Mouse (Mus musculus) MEL (cell line): ENCODE results near the gene Tbx15. TPM values are rescaled to one million over a fixed set of nuclear protein-coding genes. Genes with fewer than 3 reads are reported as not detected.

ENCODE experiments used
- DNase-seq: peaks from one replicate; pipeline ENCODE4 v3.0.0; 2011; ENCODE audit warnings: low read depth, low spot score
- H3K27ac ChIP-seq: 2 replicates; pipeline ENCODE4 v1.5.1; 2012; ENCODE audit warnings: low read depth, mild to moderate bottlenecking, control low read depth, low read length, moderate library complexity; ENCODE audit not compliant: control insufficient read depth
- H3K27me3 ChIP-seq, 2 experiments: fragments of 150-350 bp in 1 of 2; sonication (generic) in 1 of 2; 2 replicates each; pipeline ENCODE4 v1.6.1; 2012; ENCODE audit warnings: low read length in 2 of 2, mild to moderate bottlenecking in 2 of 2, improper control_type of control experiment in 1 of 2, moderate library complexity in 1 of 2; ENCODE audit not compliant: insufficient read depth in 2 of 2, control insufficient read depth in 1 of 2
- H3K36me3 ChIP-seq, 2 experiments: 2 replicates each; pipeline ENCODE4 v1.6.1; 2012 to 2014; ENCODE audit warnings: low read length in 2 of 2, improper control_type of control experiment in 1 of 2, inconsistent platforms in 1 of 2, mild to moderate bottlenecking in 1 of 2; ENCODE audit not compliant: insufficient read depth in 2 of 2, control insufficient read depth in 1 of 2
- H3K4me1 ChIP-seq, 2 experiments: fragments of 150-350 bp in 1 of 2; sonication (generic) in 1 of 2; 2 replicates each; pipeline ENCODE4 v1.6.1; 2012; ENCODE audit warnings: low read length in 2 of 2, improper control_type of control experiment in 1 of 2, mild to moderate bottlenecking in 1 of 2; ENCODE audit not compliant: insufficient read depth in 2 of 2, control insufficient read depth in 1 of 2
- H3K4me3 ChIP-seq, 2 experiments: fragments of 150-350 bp in 1 of 2; sonication (generic) in 1 of 2; 2 replicates each; pipeline ENCODE4 v1.5.1; 2012; ENCODE audit warnings: low read depth in 2 of 2, low read length in 2 of 2, mild to moderate bottlenecking in 2 of 2, moderate library complexity in 2 of 2, control low read depth in 1 of 2, improper control_type of control experiment in 1 of 2; ENCODE audit not compliant: control insufficient read depth in 1 of 2, insufficient read depth in 1 of 2
- H3K79me2 ChIP-seq: 2 replicates; pipeline ENCODE4 v1.6.1; 2012; ENCODE audit warnings: mild to moderate bottlenecking, low read length, moderate library complexity; ENCODE audit not compliant: control insufficient read depth, poor library complexity, insufficient read depth
- H3K9ac ChIP-seq: 2 replicates; pipeline ENCODE4 v1.6.1; 2012; ENCODE audit warnings: low read depth, mild to moderate bottlenecking, control low read depth, low read length, moderate library complexity; ENCODE audit not compliant: control insufficient read depth, poor library complexity, severe bottlenecking
- H3K9me3 ChIP-seq: fragments of 150-350 bp; sonication (generic); replicated peaks from 2 replicates; pipeline ENCODE4 v1.6.1; 2012; ENCODE audit warnings: mild to moderate bottlenecking, low read length, improper control_type of control experiment, moderate library complexity; ENCODE audit not compliant: insufficient read depth
- EP300 ChIP-seq, 2 experiments: IDR thresholded peaks; 2 replicates each; pipeline ENCODE4 v1.6.1; 2011; ENCODE audit warnings: improper control_type of control experiment in 2 of 2, low read length in 2 of 2, low read depth in 1 of 2, mild to moderate bottlenecking in 1 of 2
- JUND ChIP-seq: IDR thresholded peaks from 2 replicates; pipeline ENCODE4 v1.6.1; 2011; ENCODE audit warnings: low read depth, mild to moderate bottlenecking, improper control_type of control experiment, low read length
- KAT2A ChIP-seq: conservative IDR thresholded peaks from 2 replicates; pipeline ENCODE4 v1.6.1; 2012; ENCODE audit warnings: low read depth, low read length, improper control_type of control experiment, inconsistent platforms
- MAFK ChIP-seq: IDR thresholded peaks from 2 replicates; pipeline ENCODE4 v1.6.1; 2011; ENCODE audit warnings: low read depth, mild to moderate bottlenecking, low read length, improper control_type of control experiment, borderline replicate concordance
- MYC ChIP-seq: IDR thresholded peaks from 2 replicates; pipeline ENCODE4 v1.6.1; 2011; ENCODE audit warnings: low read depth, mild to moderate bottlenecking, low read length, improper control_type of control experiment, moderate library complexity
- POLR2A ChIP-seq, 2 experiments: IDR thresholded peaks; 2 replicates each; pipeline ENCODE4 v1.6.1; 2011 to 2012; ENCODE audit warnings: low read length in 2 of 2, mild to moderate bottlenecking in 2 of 2, control low read depth in 1 of 2, improper control_type of control experiment in 1 of 2, low read depth in 1 of 2, moderate library complexity in 1 of 2; ENCODE audit not compliant: control insufficient read depth in 1 of 2, insufficient read depth in 1 of 2, poor library complexity in 1 of 2
- TAL1 ChIP-seq: IDR thresholded peaks from 2 replicates; pipeline ENCODE4 v1.6.1; 2012; ENCODE audit warnings: mild to moderate bottlenecking, inconsistent platforms, low read length, moderate library complexity, mixed read lengths
- TCF12 ChIP-seq: IDR thresholded peaks from 2 replicates; pipeline ENCODE4 v1.6.1; 2014; ENCODE audit warnings: low read depth, mild to moderate bottlenecking, inconsistent platforms, low read length, improper control_type of control experiment, moderate library complexity
- UBTF ChIP-seq: IDR thresholded peaks from 2 replicates; pipeline ENCODE4 v1.6.1; 2012; ENCODE audit warnings: low read depth, mild to moderate bottlenecking, inconsistent platforms, low read length, improper control_type of control experiment, moderate library complexity, borderline replicate concordance; ENCODE audit not compliant: insufficient read depth
- polyA plus RNA-seq, 2 experiments: library from polyadenylated mRNA; stranded (reverse) in 1 of 2; unstranded in 1 of 2; fragments of >175 nt in 1 of 2; fragments of >200 nt in 1 of 2; gene quantifications; 2 replicates each; pipeline versions ENCODE4 v1.2.1 to v1.2.4; 2012; ENCODE audit warnings: low replicate concordance in 2 of 2, low read depth in 1 of 2; ENCODE audit not compliant: insufficient read length in 2 of 2, insufficient read depth in 1 of 2, missing spikeins in 1 of 2
- total RNA-seq: library from RNA; depleted of rRNA; stranded (reverse); fragments of 300-350 nt; gene quantifications from 2 replicates; pipeline ENCODE4 v1.2.3, GENCODE M21; 2012

The Tbx15 gene
- total and polyA plus RNA-seq, 3 experiments: 8.9 to 13.0 TPM; not detected in 1

DNA sequence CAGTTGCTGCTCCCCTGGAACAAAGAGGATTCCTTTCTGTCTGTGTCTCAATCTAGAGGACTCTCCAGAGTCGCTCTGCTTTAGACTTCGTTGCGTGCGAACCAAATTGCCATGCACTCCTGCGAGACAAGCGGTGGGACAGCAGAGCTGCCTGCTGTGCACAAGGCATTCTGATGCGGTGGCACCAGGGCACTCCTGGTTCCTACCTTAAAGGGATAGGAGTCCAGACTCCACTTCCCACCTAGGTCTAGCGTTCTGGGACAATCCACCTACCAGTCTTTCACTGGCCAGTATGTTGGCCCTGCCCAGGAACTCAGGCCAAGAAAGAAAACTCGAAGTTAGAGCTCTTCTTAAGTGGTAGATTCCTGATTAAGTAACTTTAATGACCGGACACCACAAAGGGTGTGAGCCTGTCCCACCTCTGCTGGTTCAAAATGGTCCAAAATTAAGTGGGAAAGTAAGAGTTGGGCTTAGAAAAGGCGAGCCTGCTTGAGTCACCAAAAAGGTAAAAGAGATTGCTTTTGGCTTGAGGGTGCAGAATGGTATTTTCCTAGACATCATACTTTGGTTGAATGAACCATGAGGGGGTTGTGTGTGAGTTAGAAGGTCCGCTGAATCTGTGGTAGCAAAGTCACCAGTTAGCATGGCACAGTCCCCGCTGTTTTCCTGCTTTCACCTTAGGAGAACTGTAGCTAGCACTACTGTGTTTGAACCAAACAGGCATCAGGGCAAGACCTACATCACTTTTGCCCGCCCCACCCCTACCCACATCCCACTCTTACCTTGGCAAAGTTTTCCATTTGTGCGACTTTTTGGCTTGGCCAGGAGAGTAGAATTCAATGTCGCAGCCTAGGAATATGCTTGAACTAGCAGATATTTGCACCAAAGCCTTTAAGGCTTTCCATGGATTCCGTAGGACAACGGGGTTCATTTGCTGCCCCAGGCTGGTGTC is 4.1 kb upstream of the Tbx15 start (continued):
- no peak for TF ChIP-seq UBTF

DNA sequence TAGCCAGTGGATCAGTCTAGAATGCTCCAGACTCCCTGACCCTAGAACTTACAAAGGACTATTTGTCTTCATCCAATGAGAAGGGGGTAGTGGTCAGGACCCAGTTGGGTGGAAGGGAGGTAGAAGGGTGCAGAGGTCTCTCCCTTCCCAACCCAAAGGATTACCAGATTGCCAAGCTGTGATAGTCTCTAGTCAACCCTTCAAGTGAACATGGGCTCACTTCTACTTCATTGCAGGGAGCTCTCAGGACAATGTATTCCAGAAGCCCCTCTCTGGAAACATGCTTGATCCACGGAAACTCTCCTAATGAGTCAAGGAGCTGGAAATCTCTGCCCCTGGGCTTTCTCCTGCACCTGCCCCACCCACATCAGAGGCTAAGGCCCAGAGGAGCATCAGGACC is 1.5 kb upstream of the Tbx15 start:
- no peaks in the 10 kb centered on the region for H3K9me3 ChIP-seq
- 0 out of 4 replicates have a peak, but pooled peaks cover 0 to 2% of the 10 kb centered on the region in 2 experiments for H3K4me1 ChIP-seq
- no peak overlapping the region for H3K27ac ChIP-seq
- DNase-seq: no peak
- peaks cover 0 to 2% of the 10 kb centered on the region in 2 experiments; a peak in 1 of 4 replicates for H3K27me3 ChIP-seq
- no peaks in the 10 kb centered on the region for H3K79me2 ChIP-seq
- TF ChIP-seq JUND: no peak
- TF ChIP-seq TAL1: no peak
- no peak for TF ChIP-seq KAT2A
- no peak for TF ChIP-seq POLR2A (IDR thresholded peaks at IDR 0.05; ENCODE audit: control insufficient read depth in 1 of 2, insufficient read depth in 1 of 2, low read depth in 1 of 2, low read length in 2 of 2, poor library complexity in 1 of 2)
- no peak for TF ChIP-seq TCF12
- TF ChIP-seq, all 39 proteins: peak for 0
- Histone ChIP-seq H3K36me3 (no peaks in the 10 kb centered on the region), H3K9ac (no peak overlapping the region), H3K4me3 (no peak overlapping the region)

- Histone ChIP-seq H3K36me3 (no peaks in the 10 kb centered on the region), H3K9me3 (no peaks in the 10 kb centered on the region), H3K9ac (no peak overlapping the region), H3K4me1 (0 out of 4 replicates have a peak, but pooled peaks cover 0 to 2% of the 10 kb centered on the region in 2 experiments), H3K27ac (no peak overlapping the region), H3K79me2 (no peaks in the 10 kb centered on the region), H3K27me3 (peaks cover 0 to 2% of the 10 kb centered on the region in 2 experiments; a peak in 1 of 4 replicates), H3K4me3 (no peak overlapping the region)
- TF ChIP-seq MYC: no peak
- no peak for TF ChIP-seq MAFK
- no peak for TF ChIP-seq EP300 (IDR thresholded peaks at IDR 0.05; ENCODE audit: low read depth in 1 of 2, low read length in 2 of 2)
- no peak for DNase-seq
These were observed 708 bp upstream of the Tbx15 start for GRCm38 (mm10) chr3:99239301-99240045.
